ENCODE assay signal across 23 mouse cellular contexts in genomic region chr9:71622593-71622992, GRCm38 (mm10). TPM values are rescaled to one million over a fixed set of nuclear protein-coding genes. Genes with fewer than 3 reads are reported as not detected.
DNase-seq lines count a peak whose midpoint lies in the region; ATAC-seq lines count a peak whose summit lies in the region.
"Had no signal": no experiment of that assay in that cellular context is flagged by ENCODE, and none has a peak within 500 bp of the region (broad histone marks: within the 10 kb centered on the region; RNA-seq: fewer than 3 reads in every experiment).

No protein-coding gene starts in this region.

- H3K9ac ChIP-seq in heart, embryonic 16.5 days (ENCODE audit: low read length): peak overlapping the region; percentile 42; the same call in 1 of the 2 replicates
- no peak overlapping the region for H3K9ac ChIP-seq in stomach, embryonic 15.5 days
- no peak overlapping the region for H3K9ac ChIP-seq in forebrain, embryonic 16.5 days (replicated peaks; ENCODE audit: low read depth, low read length)
- H3K9ac ChIP-seq: forebrain, postnatal 0 days; hindbrain, embryonic 14.5 days; liver, embryonic 13.5 days had no signal

- H3K4me3 ChIP-seq in heart, embryonic 10.5 days: no peak overlapping the region
- H3K4me3 ChIP-seq in heart, embryonic 16.5 days (ENCODE audit: low read length): no peak overlapping the region
- H3K4me3 ChIP-seq in stomach, embryonic 15.5 days (replicated peaks): no peak overlapping the region
- H3K4me3 ChIP-seq in forebrain, embryonic 16.5 days (replicated peaks; ENCODE audit: low read length): no peak overlapping the region
- H3K4me3 ChIP-seq: forebrain, embryonic 10.5 days; layer of hippocampus, adult 2 months; liver, embryonic 13.5 days had no signal

- H3K36me3 ChIP-seq in heart, embryonic 10.5 days: peaks cover 19% of the 10 kb centered on the region
- no peaks in the 10 kb centered on the region for H3K36me3 ChIP-seq in heart, embryonic 16.5 days (ENCODE audit: control insufficient read depth, insufficient read depth)
- H3K36me3 ChIP-seq in stomach, embryonic 15.5 days: no peaks in the 10 kb centered on the region
- no peaks in the 10 kb centered on the region for H3K36me3 ChIP-seq in forebrain, embryonic 16.5 days (ENCODE audit: control insufficient read depth, insufficient read depth)
- H3K36me3 ChIP-seq: forebrain, embryonic 10.5 days; G1E; liver, embryonic 13.5 days had no signal

- DNase-seq in heart, embryonic 10.5 days (ENCODE audit: low spot score): no peak
- no peak for DNase-seq in heart, adult 11 months
- DNase-seq in heart, postnatal 36 days: no peak
- peak; percentile 24 for DNase-seq in brain, adult 2 months (ENCODE audit: low read depth, low spot score)
- DNase-seq: B cell, adult 2 months; cerebellum, adult 18-20 months; cerebellum, postnatal 14 days; forebrain, postnatal 0 days; gastrocnemius, postnatal 14 days; kidney, postnatal 25 days; liver, embryonic 13.5 days; lung, adult 2 months; lung, postnatal 14 days had no signal

- intact Hi-C loops in heart, postnatal 36 days (cut with DNase I): loop anchor here (5.0 to 10.0 kb wide), 3 partner anchors 395 to 1485 kb away; no protein-coding TSS in a partner anchor

- H3K9me3 ChIP-seq in heart, embryonic 10.5 days: no peaks in the 10 kb centered on the region
- no peaks in the 10 kb centered on the region for H3K9me3 ChIP-seq in heart, embryonic 16.5 days (replicated peaks; ENCODE audit: control insufficient read depth, low read length)
- no peaks in the 10 kb centered on the region for H3K9me3 ChIP-seq in stomach, embryonic 15.5 days
- no peaks in the 10 kb centered on the region for H3K9me3 ChIP-seq in forebrain, embryonic 16.5 days (ENCODE audit: control insufficient read depth, low read length)
- H3K9me3 ChIP-seq: forebrain, embryonic 10.5 days; G1E; liver, embryonic 13.5 days had no signal

- peak; percentile 28; the same call in 1 of the 2 replicates for ATAC-seq in heart, embryonic 16.5 days (replicated peaks; ENCODE audit: extremely low read depth, insufficient read depth, low FRiP score)
- ATAC-seq in stomach, embryonic 15.5 days (ENCODE audit: insufficient read depth, low FRiP score, low read depth): no peak
- no peak for ATAC-seq in forebrain, embryonic 16.5 days
- ATAC-seq: forebrain, postnatal 0 days; inflammation-experienced regulatory T-cells, adult 6 months; Patski had no signal

- no peaks in the 10 kb centered on the region for H3K27me3 ChIP-seq in heart, embryonic 10.5 days (ENCODE audit: insufficient read depth, poor library complexity, severe bottlenecking)
- H3K27me3 ChIP-seq in heart, embryonic 16.5 days (ENCODE audit: control insufficient read depth, insufficient read depth, low read length): no peaks in the 10 kb centered on the region
- H3K27me3 ChIP-seq in stomach, embryonic 15.5 days (replicated peaks): no peaks in the 10 kb centered on the region
- H3K27me3 ChIP-seq in forebrain, embryonic 16.5 days (replicated peaks; ENCODE audit: control insufficient read depth, insufficient read depth, low read length): no peaks in the 10 kb centered on the region
- H3K27me3 ChIP-seq: liver, embryonic 13.5 days; Patski had no signal

- peaks cover 23% of the 10 kb centered on the region for H3K4me1 ChIP-seq in heart, embryonic 10.5 days
- H3K4me1 ChIP-seq in heart, embryonic 16.5 days (ENCODE audit: control insufficient read depth, insufficient read depth, low read length): peaks cover 21% of the 10 kb centered on the region
- no peaks in the 10 kb centered on the region for H3K4me1 ChIP-seq in stomach, embryonic 15.5 days
- H3K4me1 ChIP-seq in forebrain, embryonic 16.5 days (replicated peaks; ENCODE audit: control insufficient read depth, insufficient read depth, low read length): no peaks in the 10 kb centered on the region
- H3K4me1 ChIP-seq: liver, embryonic 13.5 days had no signal

- WGBS in heart, embryonic 10.5 days: 63% methylated on average over 3 of the region's 3 CpGs
- 44% methylated on average over 3 of the region's 3 CpGs for WGBS in heart, embryonic 16.5 days
- 56% methylated on average over 3 of the region's 3 CpGs for WGBS in stomach, embryonic 15.5 days
- WGBS in forebrain, embryonic 16.5 days: 71% methylated on average over 3 of the region's 3 CpGs

- no peak overlapping the region for H3K4me2 ChIP-seq in heart, embryonic 16.5 days (ENCODE audit: low read depth, low read length)
- no peak overlapping the region for H3K4me2 ChIP-seq in stomach, embryonic 15.5 days
- H3K4me2 ChIP-seq in forebrain, embryonic 16.5 days (ENCODE audit: low read length): no peak overlapping the region
- H3K4me2 ChIP-seq: hindbrain, embryonic 14.5 days; liver, embryonic 13.5 days; midbrain, embryonic 11.5 days had no signal

- H3K27ac ChIP-seq in heart, embryonic 10.5 days: peak overlapping the region; percentile 79
- H3K27ac ChIP-seq in heart, embryonic 16.5 days (ENCODE audit: low read length): peak overlapping the region; percentile 72
- 0 out of 2 replicates have a peak overlapping the region, but pooled peaks have one; percentile 13 for H3K27ac ChIP-seq in stomach, embryonic 15.5 days
- no peak overlapping the region for H3K27ac ChIP-seq in forebrain, embryonic 16.5 days (ENCODE audit: low read length)
- H3K27ac ChIP-seq: forebrain, embryonic 10.5 days; hindbrain, embryonic 14.5 days; layer of hippocampus, adult 2 months; liver, embryonic 13.5 days had no signal

RNA-seq across cellular contexts. Expression of gene Myzap, which starts 30.4 kb away (rescaled TPM):
- polyA plus RNA-seq in heart, embryonic 10.5 days (2016; fragmentation: Nextera tagmentation; extraction: Ambion mirVana): 23.4 and 38.5 TPM in 2 replicates
- 168 and 183 TPM in 2 replicates for polyA plus RNA-seq in heart, embryonic 16.5 days (2015; fragmentation: Nextera tagmentation; extraction: Ambion mirVana)
- 100 to 1,000 TPM; 401 to 451 TPM for total RNA-seq in heart, postnatal 36 days (2021)
- polyA plus RNA-seq in stomach, embryonic 15.5 days (2015; fragmentation: Nextera tagmentation; extraction: Ambion mirVana): 11.6 and 12.2 TPM in 2 replicates
- polyA plus RNA-seq in forebrain, embryonic 16.5 days (2015; fragmentation: Nextera tagmentation; extraction: Ambion mirVana): 1.7 and 2.8 TPM in 2 replicates
- polyA plus RNA-seq: G1E had no signal
